Mouse (Mus musculus) G1E (cell line): Measurements from ENCODE around the gene Grsf1. TPM values are rescaled to one million over a fixed set of nuclear protein-coding genes. Genes with fewer than 3 reads are reported as not detected.

Source experiments
- ATAC-seq: 2 replicates; pipeline ENCODE4 v1.8.0; 2016; ENCODE audit warnings: mild to moderate bottlenecking; ENCODE audit not compliant: insufficient number of reproducible peaks, poor library complexity, low FRiP score, severe bottlenecking; ENCODE audit errors: extremely low read depth
- DNase-seq: peaks from one replicate; pipeline ENCODE4 v3.0.0; 2012; ENCODE audit warnings: low spot score
- H3K27me3 ChIP-seq: 2 replicates; pipeline ENCODE4 v1.6.1; 2012; ENCODE audit warnings: mild to moderate bottlenecking, low read length, inconsistent platforms; ENCODE audit not compliant: insufficient read depth
- H3K36me3 ChIP-seq: replicated peaks from 2 replicates; pipeline ENCODE3; 2012; ENCODE audit warnings: mild to moderate bottlenecking, inconsistent platforms
- H3K4me1 ChIP-seq: 2 replicates; pipeline ENCODE4 v1.6.1; 2012; ENCODE audit warnings: low read depth, low read length, inconsistent platforms, mixed read lengths; ENCODE audit not compliant: insufficient read depth
- H3K4me3 ChIP-seq: 2 replicates; pipeline ENCODE4 v1.5.1; 2012; ENCODE audit warnings: low read depth, mild to moderate bottlenecking, inconsistent platforms, low read length, moderate library complexity, mixed read lengths
- H3K9me3 ChIP-seq: replicated peaks from 2 replicates; pipeline ENCODE4 v1.6.1; 2012; ENCODE audit warnings: inconsistent platforms
- CTCF ChIP-seq: IDR thresholded peaks from 2 replicates; pipeline ENCODE4 v1.5.1; 2012; ENCODE audit warnings: low read depth, low read length, inconsistent platforms, mixed read lengths
- GATA1 ChIP-seq: IDR thresholded peaks from 2 replicates; pipeline ENCODE4 v1.6.1; 2012; ENCODE audit warnings: borderline replicate concordance, low read length, inconsistent platforms, mixed read lengths
- GATA2 ChIP-seq: IDR thresholded peaks from 2 replicates; pipeline ENCODE4 v1.6.1; 2012; ENCODE audit warnings: low read depth, low read length, inconsistent platforms, borderline replicate concordance
- POLR2AphosphoS5 ChIP-seq: IDR thresholded peaks from 2 replicates; pipeline ENCODE4 v1.6.1; 2012; ENCODE audit warnings: low read depth, low read length, inconsistent platforms; ENCODE audit not compliant: insufficient replicate concordance
- TAL1 ChIP-seq: conservative IDR thresholded peaks from 2 replicates; pipeline ENCODE4 v1.6.1; 2012; ENCODE audit warnings: low read depth, low read length, inconsistent platforms, mixed read lengths
- polyA plus RNA-seq: library from polyadenylated mRNA; stranded (reverse); fragments of >175 nt; gene quantifications from 2 replicates; pipeline ENCODE4 v1.2.3, GENCODE M21; 2012
- total RNA-seq, 2 experiments: library from RNA; stranded (forward) in 1 of 2; stranded (reverse) in 1 of 2; fragments of 200-1000 nt in 1 of 2; fragments of >200 nt in 1 of 2; fragmentation: Nextera tagmentation in 1 of 2; gene quantifications; 2 replicates each; pipeline ENCODE4 v1.2.3; 2014 to 2017

Gene Grsf1
- total and polyA plus RNA-seq, 3 experiments, result 57.3 to 130 (median 128) TPM

DNA sequence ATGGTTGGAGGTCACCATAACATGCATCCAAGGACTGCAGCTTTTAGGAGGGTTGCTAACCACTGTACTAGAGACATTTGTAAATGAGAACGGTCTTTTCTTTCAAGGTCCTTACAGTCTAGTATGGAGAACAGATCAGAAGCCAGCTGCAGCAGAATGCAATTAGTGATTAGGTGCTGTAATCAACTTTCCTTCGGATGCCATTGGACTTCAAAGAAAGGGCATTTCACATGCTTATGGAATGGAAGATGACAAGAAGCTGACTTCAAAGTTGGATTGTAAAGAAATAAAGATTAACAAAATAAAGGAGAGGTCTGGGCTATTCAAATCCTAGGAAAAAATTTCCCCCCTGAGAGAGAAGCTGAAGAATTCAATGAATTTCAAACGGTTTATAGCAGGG lies 8.3 kb upstream of the Grsf1 start:
- H3K36me3 ChIP-seq, result no peaks in the 10 kb centered on the region
- ATAC-seq, result no peak
- DNase-seq, result no peak
- H3K4me1 ChIP-seq, result peaks cover 7% of the 10 kb centered on the region
- H3K4me3 ChIP-seq, result no peak overlapping the region
- peaks cover 56% of the 10 kb centered on the region for H3K27me3 ChIP-seq
- no peaks in the 10 kb centered on the region for H3K9me3 ChIP-seq
- TF ChIP-seq TAL1 (no peak), POLR2AphosphoS5 (no peak), GATA1 (no peak), GATA2 (no peak), CTCF (no peak)

DNA sequence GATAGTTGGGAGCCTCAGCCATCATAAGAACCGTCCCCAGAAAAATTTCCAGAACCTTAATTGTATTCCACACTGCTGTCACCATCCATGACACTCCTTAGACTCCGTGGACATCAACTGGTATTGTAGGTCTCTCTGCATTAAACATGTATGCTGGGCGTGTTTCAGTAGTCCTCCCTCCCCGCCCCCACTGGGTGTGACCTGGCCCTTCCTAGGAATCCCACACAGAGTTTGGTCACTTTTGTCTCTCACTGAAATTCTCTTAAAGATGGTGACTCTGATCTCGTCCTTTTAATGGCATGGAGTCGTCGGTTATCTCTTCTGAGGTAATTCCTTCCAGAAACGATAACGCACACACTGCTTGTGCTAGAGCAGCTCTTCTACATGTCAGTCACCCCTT lies 7.7 kb upstream of the Grsf1 start:
- TF ChIP-seq GATA1, result no peak
- no peak for TF ChIP-seq CTCF
- no peak for TF ChIP-seq GATA2
- TF ChIP-seq POLR2AphosphoS5, result no peak
- no peak for TF ChIP-seq TAL1
- no peak for DNase-seq

DNA sequence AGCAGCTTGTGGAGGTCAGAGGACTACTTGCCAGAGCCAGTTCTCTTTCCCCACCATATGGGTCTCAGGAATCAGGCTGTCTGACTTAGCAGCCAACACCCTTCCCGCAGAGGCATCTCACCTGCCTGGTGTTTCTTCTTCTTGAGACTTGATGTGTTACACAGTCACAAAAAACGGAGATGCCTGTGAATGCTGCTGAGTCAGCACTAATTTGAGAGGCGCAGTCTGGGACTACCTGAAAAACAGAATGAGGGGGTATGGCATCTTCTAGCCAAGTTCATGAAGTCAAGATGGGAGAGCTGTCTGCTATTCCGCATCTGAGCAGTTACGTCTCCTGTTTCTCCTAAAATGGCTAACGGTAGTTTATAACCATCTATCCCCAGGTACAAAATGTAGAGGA lies 4.6 kb upstream of the Grsf1 start:
- DNase-seq (no peak), ATAC-seq (no peak)
- H3K4me3 ChIP-seq, result no peak overlapping the region
- H3K27me3 ChIP-seq, result peaks cover 50% of the 10 kb centered on the region
- H3K36me3 ChIP-seq, result no peaks in the 10 kb centered on the region
- H3K4me1 ChIP-seq, result peaks cover 2% of the 10 kb centered on the region; the same call in 1 of the 2 replicates
- no peaks in the 10 kb centered on the region for H3K9me3 ChIP-seq
- TF ChIP-seq POLR2AphosphoS5, result no peak
- TF ChIP-seq GATA1, result no peak
- TF ChIP-seq TAL1, result no peak
- no peak for TF ChIP-seq CTCF
- no peak for TF ChIP-seq GATA2

More for the DNA sequence above, 7.7 kb upstream of the Grsf1 start:
- Histone ChIP-seq H3K4me3 (no peak overlapping the region), H3K36me3 (no peaks in the 10 kb centered on the region), H3K9me3 (no peaks in the 10 kb centered on the region), H3K27me3 (peaks cover 56% of the 10 kb centered on the region), H3K4me1 (peaks cover 3% of the 10 kb centered on the region)
- no peak for ATAC-seq

DNA sequence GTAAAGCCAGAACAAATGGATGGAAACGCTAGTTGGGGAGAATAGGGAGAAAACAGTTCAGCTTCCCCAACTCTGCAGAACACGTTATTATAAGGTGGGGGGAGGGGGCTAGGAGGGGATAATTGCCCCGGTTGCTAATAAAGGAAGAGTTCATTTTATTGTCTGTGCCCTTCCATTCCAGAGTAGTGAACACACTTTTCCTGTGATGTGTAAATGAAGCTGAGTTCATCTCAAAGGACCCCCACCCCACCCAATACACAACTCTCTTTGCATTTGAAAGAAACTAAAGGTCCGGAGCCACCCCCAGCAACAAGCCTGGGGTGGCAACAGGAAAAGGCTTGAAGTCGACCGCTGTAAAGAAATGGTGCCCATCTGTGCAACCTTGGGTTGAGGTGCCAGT lies 3.4 kb upstream of the Grsf1 start:
- Histone ChIP-seq H3K9me3 (no peaks in the 10 kb centered on the region), H3K36me3 (no peaks in the 10 kb centered on the region), H3K27me3 (peaks cover 41% of the 10 kb centered on the region), H3K4me3 (no peak overlapping the region), H3K4me1 (peaks cover 5% of the 10 kb centered on the region)
- no peak for ATAC-seq
- DNase-seq, result no peak
- no peak for TF ChIP-seq GATA2

DNA sequence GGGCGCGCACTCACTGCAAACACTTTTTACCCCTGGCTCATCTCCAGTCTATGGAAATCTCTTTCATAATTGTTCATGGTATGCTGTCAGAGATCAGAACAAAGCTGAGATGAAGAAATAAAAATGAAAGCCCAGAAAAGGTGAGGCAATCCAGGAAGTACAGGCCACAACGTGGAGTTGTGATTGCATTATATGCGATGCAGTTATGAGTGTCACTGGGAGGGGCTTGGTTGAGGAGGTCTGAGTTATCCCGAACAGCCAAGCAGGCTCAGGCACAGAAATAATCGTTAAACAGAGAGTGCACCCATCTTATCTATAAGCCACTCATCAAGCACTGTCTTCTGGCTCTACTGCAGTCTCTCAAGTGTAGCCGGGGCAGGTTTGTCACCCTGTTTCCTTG lies 3.0 kb upstream of the Grsf1 start:
- Histone ChIP-seq H3K27me3 (peaks cover 37% of the 10 kb centered on the region), H3K4me1 (peaks cover 6% of the 10 kb centered on the region), H3K36me3 (peaks cover under 1% of the 10 kb centered on the region), H3K9me3 (no peaks in the 10 kb centered on the region), H3K4me3 (no peak overlapping the region)
- DNase-seq, result no peak
- TF ChIP-seq POLR2AphosphoS5, result no peak
- no peak for TF ChIP-seq CTCF
- TF ChIP-seq GATA1, result no peak
- no peak for TF ChIP-seq GATA2
- TF ChIP-seq TAL1, result no peak
- no peak for ATAC-seq

DNA sequence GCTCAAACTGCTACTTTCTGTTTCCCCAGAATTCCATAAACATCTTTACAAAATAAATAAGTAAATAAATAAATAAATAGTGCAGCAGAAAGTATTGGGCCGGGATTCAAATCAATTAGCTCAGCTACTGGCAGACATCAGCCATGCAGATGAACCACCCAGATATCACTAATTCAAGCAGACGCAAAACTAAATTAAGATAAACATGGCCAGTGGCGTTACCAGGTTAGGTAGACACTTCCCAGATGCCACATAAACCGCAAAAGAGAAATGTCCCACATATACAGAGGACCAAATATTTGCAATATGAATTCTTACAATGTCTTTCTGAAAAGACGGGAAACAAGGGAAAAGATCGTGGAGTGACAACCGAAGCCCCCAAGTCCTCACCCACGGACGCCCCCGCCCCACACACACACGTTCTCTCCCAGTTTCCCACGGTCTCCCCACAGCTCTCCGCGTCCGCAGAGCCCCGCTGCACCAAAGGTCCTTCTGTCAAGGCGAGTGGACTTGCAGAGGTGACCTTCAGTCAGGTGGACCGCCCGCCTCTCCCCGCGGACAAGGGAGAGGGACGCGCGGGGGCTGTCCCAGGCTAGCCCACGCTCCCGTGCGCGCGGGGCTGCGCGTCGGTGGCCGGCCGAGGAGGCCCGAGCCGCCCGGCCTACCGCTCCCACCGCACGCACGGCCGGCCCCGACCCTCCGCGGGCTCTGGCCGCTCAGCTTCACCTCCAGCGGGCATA lies 1.1 kb downstream of the Grsf1 start:
- DNase-seq, result peak; percentile 14
- peak overlapping the region; percentile 94 for H3K4me3 ChIP-seq
- TF ChIP-seq GATA1 (no peak), GATA2 (no peak), TAL1 (no peak), POLR2AphosphoS5 (no peak), CTCF (no peak)
- H3K9me3 ChIP-seq, result no peaks in the 10 kb centered on the region
- no peak; the same call in 1 of the 2 replicates for ATAC-seq
- peaks cover 13% of the 10 kb centered on the region for H3K4me1 ChIP-seq
- H3K27me3 ChIP-seq, result peaks cover 11% of the 10 kb centered on the region
- H3K36me3 ChIP-seq, result peaks cover 38% of the 10 kb centered on the region
